Mouse (Mus musculus): ENCODE data around the gene Atf6b.

The Atf6b gene

DNA sequence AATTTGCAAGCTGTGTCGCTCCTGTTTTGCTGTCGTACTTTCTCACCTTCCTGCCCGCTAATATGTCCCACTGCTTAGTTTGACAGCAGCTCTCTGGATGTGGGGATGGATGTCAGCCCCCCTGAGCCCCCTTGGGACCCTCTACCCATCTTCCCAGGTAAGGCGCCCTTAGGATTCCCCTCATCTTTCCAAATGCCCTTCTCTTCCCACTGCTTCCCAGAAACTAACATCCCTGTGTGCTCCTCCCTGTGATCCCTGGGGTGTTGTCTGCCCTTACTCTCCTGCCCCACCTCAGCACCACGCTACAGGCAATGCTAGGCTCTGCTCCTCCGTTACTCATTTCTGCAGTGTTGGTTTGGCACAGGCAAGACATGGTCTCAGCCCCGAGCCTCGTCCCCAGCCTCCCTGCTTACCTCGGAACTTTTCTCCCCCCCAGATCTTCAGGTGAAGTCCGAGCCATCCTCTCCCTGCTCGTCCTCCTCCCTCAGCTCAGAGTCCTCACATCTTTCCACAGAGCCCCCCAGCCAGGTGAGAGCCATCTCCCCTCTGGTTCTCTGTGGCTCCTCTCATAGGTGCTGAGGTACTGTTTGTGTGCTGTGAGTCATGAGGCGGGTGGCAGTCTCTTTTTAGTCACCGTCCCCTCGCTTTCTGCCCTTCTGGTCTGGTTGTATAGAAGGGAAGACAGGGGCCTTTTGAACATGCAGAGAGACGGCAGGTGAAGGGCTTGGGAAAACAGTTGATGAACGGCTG lies 1.4 kb downstream of the Atf6b start:
- no peak for DNase-seq (ENCODE audit: low read depth)

GRCm38 (mm10) chr17:34649106-34649864 lies 2.3 kb downstream of the Atf6b start:
- no peak for DNase-seq (ENCODE audit: low read depth)

DNA sequence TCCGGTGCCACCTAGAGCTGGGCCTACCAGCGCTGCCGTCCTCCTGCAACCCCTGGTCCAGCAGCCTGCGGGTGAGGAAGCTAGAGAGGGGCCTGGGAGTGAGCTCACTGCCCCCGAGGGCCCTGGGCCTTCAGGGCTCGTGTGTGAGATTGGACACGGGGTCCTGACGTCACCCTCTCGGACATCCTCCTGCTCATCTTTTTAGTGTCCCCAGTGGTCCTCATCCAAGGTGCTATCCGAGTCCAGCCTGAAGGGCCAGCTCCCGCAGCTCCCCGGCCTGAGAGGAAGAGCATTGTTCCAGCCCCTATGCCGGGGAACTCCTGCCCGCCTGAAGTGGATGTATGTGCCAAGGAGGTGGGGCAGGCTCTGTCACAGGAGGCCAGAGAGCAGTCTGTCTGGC lies 3.8 kb downstream of the Atf6b start:
- DNase-seq (ENCODE audit: low read depth) = no peak

DNA sequence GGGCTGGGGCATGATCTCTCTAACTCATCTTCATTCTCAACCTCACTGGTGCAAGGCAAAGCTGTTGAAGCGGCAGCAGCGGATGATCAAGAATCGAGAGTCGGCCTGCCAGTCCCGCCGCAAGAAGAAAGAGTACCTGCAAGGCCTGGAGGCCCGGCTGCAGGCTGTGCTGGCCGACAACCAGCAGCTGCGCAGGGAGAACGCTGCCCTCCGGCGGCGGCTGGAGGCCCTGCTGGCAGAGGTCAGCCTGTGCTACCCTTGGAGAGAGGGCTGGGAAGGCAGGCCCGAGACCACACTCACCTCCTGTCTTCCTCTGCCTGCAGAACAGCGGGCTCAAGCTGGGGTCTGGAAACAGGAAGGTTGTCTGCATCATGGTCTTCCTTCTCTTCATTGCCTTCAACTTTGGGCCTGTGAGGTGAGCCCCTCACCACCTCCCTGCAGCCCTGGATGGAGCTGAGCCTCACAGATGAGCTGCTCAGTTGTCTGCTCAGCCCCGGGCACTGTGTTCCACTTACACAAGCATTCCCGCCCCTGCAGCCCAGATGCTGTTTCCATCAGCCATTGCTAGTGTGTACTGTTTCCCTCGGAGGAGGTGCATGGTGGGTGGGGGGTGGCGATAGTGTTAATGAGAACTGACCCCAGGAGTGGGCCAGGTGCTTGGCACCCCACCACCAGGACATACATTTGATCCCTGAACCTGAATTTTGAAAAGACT lies 4.7 kb downstream of the Atf6b start:
- DNase-seq (ENCODE audit: low read depth) = no peak

- no peak for DNase-seq (ENCODE audit: low read depth)
Observed at GRCm38 (mm10) chr17:34652546-34652945, 5.6 kb downstream of the Atf6b start.

DNA sequence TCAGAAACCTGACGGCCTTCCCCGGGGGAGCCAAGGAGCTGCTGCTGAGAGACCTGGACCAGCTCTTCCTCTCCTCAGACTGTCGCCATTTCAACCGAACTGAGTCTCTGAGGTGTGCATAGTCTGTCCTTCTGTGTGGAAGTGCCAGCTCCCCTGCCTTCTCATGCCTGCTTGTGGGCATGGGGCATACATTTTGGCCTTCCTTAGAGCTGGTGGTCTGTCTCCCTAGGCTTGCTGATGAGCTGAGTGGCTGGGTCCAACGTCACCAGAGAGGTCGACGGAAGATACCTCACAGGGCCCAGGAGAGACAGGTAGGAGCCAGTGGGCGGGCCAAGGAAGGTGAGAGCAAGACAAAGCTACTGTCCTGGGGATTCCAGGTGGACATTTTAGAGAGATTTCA lies 6.0 kb downstream of the Atf6b start:
- DNase-seq (ENCODE audit: low read depth) = no peak

- peak; percentile 54 for DNase-seq (ENCODE audit: low read depth)
Observed at GRCm38 (mm10) chr17:34653746-34654285, 6.9 kb downstream of the Atf6b start.

- no peak for DNase-seq (ENCODE audit: low read depth)
Observed at GRCm38 (mm10) chr17:34654392-34654791, 7.4 kb downstream of the Atf6b start.

GRCm38 (mm10) chr17:34655160-34655559 lies 8.2 kb downstream of the Atf6b start:
- DNase-seq (ENCODE audit: low read depth) = no peak

GRCm38 (mm10) chr17:34655581-34655991 lies 8.6 kb downstream of the Atf6b start:
- no peak for DNase-seq (ENCODE audit: low read depth)

GRCm38 (mm10) chr17:34656666-34657065 lies 9.7 kb downstream of the Atf6b start:
- no peak for DNase-seq (ENCODE audit: low read depth)

DNA sequence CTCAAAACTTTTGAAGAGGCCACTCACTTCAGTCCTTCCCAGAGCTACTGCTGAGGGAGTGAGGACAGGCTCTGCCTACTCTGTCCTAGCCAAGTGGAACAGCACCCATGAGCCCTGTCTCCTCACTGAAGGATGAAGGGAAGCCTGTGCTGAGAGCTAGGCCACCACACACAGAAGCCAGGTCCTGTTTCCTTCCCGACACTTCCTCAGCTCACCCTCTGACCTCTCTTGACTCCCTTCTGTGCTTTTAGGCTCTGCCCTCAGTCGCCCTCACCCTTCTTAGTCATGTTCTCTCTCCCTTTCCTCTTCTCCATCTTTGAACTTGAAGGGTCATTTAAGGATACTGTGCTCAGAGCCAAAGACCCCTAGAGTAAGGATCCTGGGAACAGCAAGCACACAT lies 10.3 kb downstream of the Atf6b start:
- no peak for DNase-seq (ENCODE audit: low read depth)

GRCm38 (mm10) chr17:34658145-34658544 lies 11.2 kb downstream of the Atf6b start:
- no peak for DNase-seq (ENCODE audit: low read depth)

DNA sequence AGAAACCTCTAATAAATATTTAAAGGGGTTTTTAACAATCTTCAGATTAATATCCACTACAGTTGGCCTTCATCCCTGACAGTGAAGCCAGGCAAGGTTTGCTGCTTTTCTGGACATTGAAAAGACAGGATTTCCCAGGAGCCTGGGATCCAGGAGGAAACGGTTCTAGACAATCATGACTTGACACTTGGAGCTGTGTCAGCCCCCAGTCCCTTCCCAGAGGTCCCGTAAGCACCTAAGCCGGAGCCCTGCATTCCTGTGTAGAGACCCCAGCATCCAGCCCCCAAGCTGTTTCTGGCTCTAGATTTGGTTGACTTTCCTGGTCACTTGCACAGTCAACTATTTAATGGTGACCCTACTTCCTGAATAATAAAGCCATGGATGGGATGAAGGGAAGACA lies 11.6 kb downstream of the Atf6b start:
- DNase-seq (ENCODE audit: low read depth) = no peak

- no peak for DNase-seq (ENCODE audit: low read depth)
Observed at GRCm38 (mm10) chr17:34659181-34659896, 12.4 kb downstream of the Atf6b start.

GRCm38 (mm10) chr17:34659897-34660214 lies 12.9 kb downstream of the Atf6b start:
- no peak for DNase-seq (ENCODE audit: low read depth)

GRCm38 (mm10) chr17:34660259-34660820 lies 13.4 kb downstream of the Atf6b start:
- DNase-seq (ENCODE audit: low read depth) = no peak

- DNase-seq (ENCODE audit: low read depth) = no peak
Observed at GRCm38 (mm10) chr17:34661121-34661591, 14.2 kb downstream of the Atf6b start.

DNA sequence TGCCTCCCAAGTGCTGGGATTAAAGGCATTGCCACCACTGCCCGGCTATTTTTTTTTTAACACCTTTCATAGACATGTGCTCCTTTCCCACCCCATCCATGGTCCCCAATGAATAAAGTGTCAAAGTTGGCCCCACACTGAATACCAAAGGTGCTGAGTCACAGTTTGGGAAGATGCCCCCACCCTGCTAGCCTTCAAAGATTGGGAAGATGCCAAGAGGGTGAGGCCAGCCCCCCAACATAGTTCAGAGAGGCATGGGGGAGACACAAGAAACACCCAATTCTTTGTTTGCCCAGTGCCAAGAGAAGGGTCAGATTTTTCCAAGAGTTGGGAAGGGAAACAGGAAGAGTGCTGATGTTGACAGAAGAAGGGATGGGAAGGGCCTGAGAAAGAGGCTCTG lies 15.5 kb downstream of the Atf6b start:
- DNase-seq (ENCODE audit: low read depth) = no peak

GRCm38 (mm10) chr17:34662978-34663377 lies 16.0 kb downstream of the Atf6b start:
- DNase-seq (ENCODE audit: low read depth) = no peak

DNA sequence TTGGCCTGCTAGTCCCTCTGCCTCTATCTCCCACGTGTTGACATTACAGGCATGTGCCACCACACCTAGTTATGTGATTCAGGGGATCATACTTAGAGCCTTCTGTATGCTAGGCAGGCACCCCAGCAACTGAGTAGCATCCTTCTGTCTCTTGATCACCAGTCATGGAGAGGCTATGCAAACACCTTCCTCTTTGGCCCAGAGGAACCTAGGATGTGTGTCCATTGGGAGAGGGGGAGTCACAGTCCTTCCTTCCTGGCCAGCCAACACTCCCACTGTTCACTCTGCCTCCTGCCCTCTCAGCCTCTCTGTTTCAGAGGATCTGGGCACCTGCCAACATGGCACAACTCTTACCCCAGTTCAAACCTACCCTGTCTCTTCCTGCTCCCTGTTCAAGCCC lies 16.6 kb downstream of the Atf6b start:
- no peak for DNase-seq (ENCODE audit: low read depth)

- DNase-seq (ENCODE audit: low read depth) = no peak
Observed at GRCm38 (mm10) chr17:34664472-34664871, 17.5 kb downstream of the Atf6b start.
